Comparison of ENCODE assay signal across 10 mouse cellular contexts in the genomic region with DNA sequence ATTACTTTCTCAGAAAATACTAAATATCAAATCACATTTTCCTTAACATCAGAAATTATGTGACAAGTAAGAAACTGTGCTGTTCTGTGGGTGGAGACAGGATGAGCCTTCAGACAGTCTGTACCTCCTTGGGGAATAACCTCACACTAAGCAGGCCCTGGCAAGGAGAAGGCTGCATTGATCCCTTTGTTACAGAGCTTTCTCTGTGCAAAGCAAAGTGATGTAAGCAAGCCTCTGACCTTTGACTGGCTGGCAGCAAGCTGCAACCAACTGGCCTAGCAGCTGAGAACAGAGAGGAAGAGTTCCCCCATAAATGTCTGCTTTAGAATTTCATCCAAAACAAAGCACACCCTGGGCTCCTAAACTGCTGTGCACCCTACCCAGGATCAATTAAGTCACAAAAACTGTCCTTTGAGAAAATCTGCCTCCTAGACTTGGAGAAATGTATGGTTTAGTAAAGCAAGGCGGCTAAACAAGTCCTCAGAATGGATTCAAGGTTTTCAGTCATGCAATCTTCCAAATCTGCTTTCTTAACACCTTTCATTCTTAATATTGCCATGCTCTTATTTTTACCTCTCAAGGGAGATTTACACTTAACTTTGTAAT. TPM values are rescaled to one million over a fixed set of nuclear protein-coding genes. Genes with fewer than 3 reads are reported as not detected.
DNase-seq lines count a peak whose midpoint lies in the region; ATAC-seq and TF ChIP-seq lines count a peak whose summit lies in the region.
"Had no signal": no experiment of that assay in that cellular context is flagged by ENCODE, and none has a peak within 500 bp of the region (broad histone marks: within the 10 kb centered on the region; RNA-seq: fewer than 3 reads in every experiment).

No protein-coding gene starts in this region.

- H3K4me2 ChIP-seq in hindbrain, embryonic 14.5 days (replicated peaks) = no peak overlapping the region
- H3K4me2 ChIP-seq in limb, embryonic 11.5 days (ENCODE audit: low read depth, severe bottlenecking) = no peak overlapping the region

- no peaks in the 10 kb centered on the region for H3K36me3 ChIP-seq in hindbrain, embryonic 14.5 days (replicated peaks; ENCODE audit: control insufficient read depth, insufficient read depth)
- H3K36me3 ChIP-seq in limb, embryonic 11.5 days (ENCODE audit: control insufficient read depth, insufficient read depth, low read length) = no peaks in the 10 kb centered on the region

- H3K4me1 ChIP-seq in hindbrain, embryonic 14.5 days (replicated peaks; ENCODE audit: control insufficient read depth, insufficient read depth, low read length) = no peaks in the 10 kb centered on the region
- no peaks in the 10 kb centered on the region for H3K4me1 ChIP-seq in limb, embryonic 11.5 days (ENCODE audit: control insufficient read depth, insufficient read depth, low read length)
- H3K4me1 ChIP-seq in lung, adult 2 months (ENCODE audit: control insufficient read depth, insufficient read depth, low read length) = no peaks in the 10 kb centered on the region

- 72% methylated on average over 1 of the region's 1 CpGs for WGBS in hindbrain, embryonic 14.5 days
- 77% methylated on average over 1 of the region's 1 CpGs for WGBS in limb, embryonic 11.5 days
- WGBS in lung, adult 2 months = 95% methylated on average over 1 of the region's 1 CpGs

- no peaks in the 10 kb centered on the region for H3K9me3 ChIP-seq in hindbrain, embryonic 14.5 days (ENCODE audit: control insufficient read depth, low read length)
- H3K9me3 ChIP-seq in limb, embryonic 11.5 days (ENCODE audit: control insufficient read depth, low read length) = no peaks in the 10 kb centered on the region

- peak; percentile 19 for DNase-seq in gastrocnemius, postnatal 14 days
- DNase-seq in gastrocnemius, postnatal 10 days = no peak
- peak; percentile 15 for DNase-seq in brain, adult 2 months (ENCODE audit: low read depth, low spot score)
- DNase-seq in hindbrain, embryonic 14.5 days (ENCODE audit: low spot score) = no peak
- peak; percentile 38 for DNase-seq in limb, embryonic 11.5 days (ENCODE audit: low spot score)
- DNase-seq in lung, adult 2 months = no peak
- no peak for DNase-seq in spleen, postnatal 36 days (ENCODE audit: low spot score in 2 of 2)

- intact Hi-C loops in gastrocnemius, postnatal 14 days (cut with DNase I; ENCODE audit: low total_unique reads) = no loop called here

- ATAC-seq in hindbrain, embryonic 14.5 days (ENCODE audit: low FRiP score) = peak; percentile 66; the same call in 1 of the 2 replicates
- ATAC-seq in limb, embryonic 11.5 days (ENCODE audit: insufficient number of reproducible peaks, low FRiP score, low TSS enrichment, low read depth) = no peak
- no peak for ATAC-seq in monocyte, adult 5-6 weeks (replicated peaks; ENCODE audit: insufficient number of reproducible peaks, low FRiP score, low TSS enrichment, poor library complexity, severe bottlenecking)

- H3K4me3 ChIP-seq in hindbrain, embryonic 14.5 days (replicated peaks; ENCODE audit: low read length) = no peak overlapping the region
- no peak overlapping the region for H3K4me3 ChIP-seq in limb, embryonic 11.5 days (ENCODE audit: low read depth, low read length)
- H3K4me3 ChIP-seq in lung, adult 2 months (replicated peaks; ENCODE audit: extremely low read depth, low read depth, low read length) = no peak overlapping the region

- TF ChIP-seq CTCF in lung, adult 2 months (IDR thresholded peaks at IDR 0.05; ENCODE audit: insufficient read depth, low read length) = no peak

- H3K9ac ChIP-seq in hindbrain, embryonic 14.5 days = no peak overlapping the region
- no peak overlapping the region for H3K9ac ChIP-seq in limb, embryonic 11.5 days (ENCODE audit: low read length)

- H3K27ac ChIP-seq in hindbrain, embryonic 14.5 days = no peak overlapping the region
- H3K27ac ChIP-seq in limb, embryonic 11.5 days (replicated peaks; ENCODE audit: low read depth, low read length) = no peak overlapping the region

- no peak for TF ChIP-seq POLR2A in lung, adult 2 months (IDR thresholded peaks at IDR 0.05; ENCODE audit: borderline replicate concordance, extremely low read depth, low read depth, low read length)

- H3K27me3 ChIP-seq in hindbrain, embryonic 14.5 days (ENCODE audit: control insufficient read depth, insufficient read depth, low read length) = no peaks in the 10 kb centered on the region
- H3K27me3 ChIP-seq in limb, embryonic 11.5 days (ENCODE audit: control insufficient read depth, insufficient read depth, low read length) = no peaks in the 10 kb centered on the region

RNA-seq across cellular contexts. Expression of a gene that starts 46.3 kb away (rescaled TPM):
- not detected for total RNA-seq in gastrocnemius, postnatal 14 days (2021)
- not detected for total RNA-seq in gastrocnemius, postnatal 10 days (2021)
- polyA plus RNA-seq in hindbrain, embryonic 14.5 days (2014; fragmentation: Nextera tagmentation; extraction: Ambion mirVana) = not detected in 2 replicates
- not detected in 2 replicates for polyA plus RNA-seq in limb, embryonic 11.5 days (2014; fragmentation: Nextera tagmentation; extraction: Ambion mirVana)
- not detected in 2 replicates for polyA plus RNA-seq in lung, adult 2 months (2012; rRNA removed)
- not detected in 3 replicates for total RNA-seq in monocyte, adult 5-6 weeks (2017)
- polyA plus RNA-seq: heart, embryonic 14.5 days; liver, embryonic 16.5 days had no signal

RNA-seq across cellular contexts. Expression of a gene that starts 56.6 kb away (rescaled TPM):
- not detected for total RNA-seq in gastrocnemius, postnatal 14 days (2021)
- total RNA-seq in gastrocnemius, postnatal 10 days (2021) = not detected
- polyA plus RNA-seq in hindbrain, embryonic 14.5 days (2014; fragmentation: Nextera tagmentation; extraction: Ambion mirVana) = not detected in 2 replicates
- polyA plus RNA-seq in limb, embryonic 11.5 days (2014; fragmentation: Nextera tagmentation; extraction: Ambion mirVana) = not detected in 2 replicates
- 0.36 and 0.44 TPM in 2 replicates for polyA plus RNA-seq in lung, adult 2 months (2012; rRNA removed)
- total RNA-seq in monocyte, adult 5-6 weeks (2017) = not detected in 3 replicates
- polyA plus RNA-seq: heart, embryonic 14.5 days; liver, embryonic 16.5 days had no signal

Comparison
In these comparisons a context has a peak if more than half of its experiments do, and no peak if none do; other contexts are left out.
1. DNase-seq: peak in gastrocnemius, postnatal 14 days (single experiment), brain, adult 2 months (single experiment) and limb, embryonic 11.5 days (single experiment); none in gastrocnemius, postnatal 10 days (single experiment), hindbrain, embryonic 14.5 days (single experiment), lung, adult 2 months (single experiment) and spleen, postnatal 36 days (0 of 2).